Mouse (Mus musculus): ENCODE data around the gene Slc7a10. TPM values are rescaled to one million over a fixed set of nuclear protein-coding genes. Genes with fewer than 3 reads are reported as not detected.
"Not testable (repeated sequence)": the region's sequence is repeated elsewhere in the genome, so short reads cannot be mapped to it uniquely, and the experiment has no call there.

Slc7a10 gene
- total RNA-seq, 2 experiments from 2014 or later, result not detected

DNA sequence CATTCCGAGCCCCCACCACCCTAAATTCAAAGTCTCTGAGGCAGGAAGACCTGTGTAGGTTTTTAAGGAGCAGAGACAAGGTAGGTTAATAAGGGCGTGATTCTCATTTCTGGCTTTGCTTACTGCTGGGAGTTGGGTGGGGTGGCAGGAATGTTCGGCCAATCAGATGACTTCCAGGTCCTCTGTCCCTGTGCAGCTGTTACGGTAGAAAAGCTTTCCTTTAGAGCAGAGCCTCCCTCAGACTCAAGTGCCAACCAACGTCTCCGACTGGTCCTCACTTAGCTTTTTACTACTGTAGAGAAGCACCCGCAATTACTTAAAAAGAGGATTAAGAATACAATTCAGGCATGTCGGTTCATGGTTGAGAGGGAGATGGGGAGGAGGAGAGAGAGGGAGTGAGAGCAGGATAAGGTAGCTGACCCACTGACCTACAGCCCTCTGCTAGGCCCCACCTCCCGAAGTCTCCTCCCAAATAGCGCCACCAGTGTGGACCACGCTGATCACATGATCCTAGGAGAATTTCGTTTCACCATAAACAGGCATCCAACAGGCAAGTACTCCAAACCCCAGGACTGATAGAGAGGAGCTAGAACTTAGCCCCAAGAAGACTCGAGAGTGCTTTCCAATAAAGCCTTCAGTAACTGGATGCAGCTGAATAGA is 46.7 kb downstream of the Slc7a10 start:
- no peak for ATAC-seq (replicated peaks; ENCODE audit: low FRiP score, low TSS enrichment, poor library complexity, severe bottlenecking)

DNA sequence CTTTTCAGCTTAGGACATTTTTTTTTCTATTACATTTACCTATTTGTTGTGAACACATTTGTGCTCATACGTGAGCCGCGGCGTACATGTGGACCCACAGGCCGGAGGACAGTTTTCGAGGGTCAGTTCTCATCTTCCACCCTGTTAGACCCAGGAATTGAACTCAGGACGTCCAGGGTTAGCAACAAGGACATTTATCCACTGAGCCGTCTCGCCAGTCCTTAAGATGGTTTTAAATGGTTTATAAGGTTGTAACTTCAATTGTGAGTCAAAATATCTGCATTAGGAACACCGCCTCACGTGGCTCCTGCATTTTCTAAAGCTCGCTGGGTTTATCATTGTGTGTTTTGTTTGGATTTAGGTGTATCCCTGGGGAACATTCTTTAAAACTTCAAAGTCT is 47.7 kb downstream of the Slc7a10 start:
- ATAC-seq (replicated peaks; ENCODE audit: low FRiP score, low TSS enrichment, poor library complexity, severe bottlenecking), result no peak

DNA sequence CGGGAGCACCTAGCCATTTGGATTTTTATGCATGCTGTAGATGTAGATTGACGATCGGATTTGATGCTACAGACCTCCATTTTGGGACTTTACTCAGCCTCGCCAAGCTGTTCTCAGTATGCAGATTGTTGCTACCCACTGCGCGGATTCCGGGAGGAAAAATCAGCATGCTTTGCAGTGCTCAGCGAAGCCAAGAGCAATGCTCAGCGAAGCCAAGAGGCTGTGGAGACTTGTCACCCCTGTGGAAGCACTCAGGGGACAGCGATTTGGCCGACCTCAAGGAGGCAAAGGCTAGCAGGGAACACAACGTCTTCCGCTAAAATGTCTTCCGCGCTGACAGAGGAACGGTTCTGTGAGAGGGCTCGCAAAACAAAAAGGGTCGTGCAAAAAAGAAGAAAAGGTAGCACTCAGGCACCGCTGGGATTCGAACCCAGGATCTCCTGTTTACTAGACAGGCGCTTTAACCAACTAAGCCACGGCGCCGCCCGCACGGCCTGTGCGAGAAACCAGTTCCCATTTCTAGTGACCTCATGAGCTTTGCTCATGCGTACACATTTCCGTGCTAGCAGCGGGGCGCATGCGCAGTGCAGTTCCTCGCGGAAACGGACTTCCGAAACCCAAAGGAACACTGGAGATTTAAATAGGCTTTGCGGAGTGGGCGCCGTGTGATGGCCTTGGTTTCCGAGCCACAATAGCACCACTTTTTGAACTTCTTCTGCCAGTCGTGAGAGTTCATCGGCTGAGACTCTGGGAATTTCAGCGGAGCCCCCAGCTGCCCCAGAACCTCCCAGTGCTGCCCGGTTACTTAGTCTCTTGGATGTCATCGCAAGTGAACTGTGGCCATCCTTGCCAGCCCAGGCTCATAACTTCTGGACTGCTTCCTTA is 48.4 kb downstream of the Slc7a10 start:
- peak; percentile 81 for ATAC-seq (replicated peaks; ENCODE audit: low FRiP score, low TSS enrichment, poor library complexity, severe bottlenecking)

DNA sequence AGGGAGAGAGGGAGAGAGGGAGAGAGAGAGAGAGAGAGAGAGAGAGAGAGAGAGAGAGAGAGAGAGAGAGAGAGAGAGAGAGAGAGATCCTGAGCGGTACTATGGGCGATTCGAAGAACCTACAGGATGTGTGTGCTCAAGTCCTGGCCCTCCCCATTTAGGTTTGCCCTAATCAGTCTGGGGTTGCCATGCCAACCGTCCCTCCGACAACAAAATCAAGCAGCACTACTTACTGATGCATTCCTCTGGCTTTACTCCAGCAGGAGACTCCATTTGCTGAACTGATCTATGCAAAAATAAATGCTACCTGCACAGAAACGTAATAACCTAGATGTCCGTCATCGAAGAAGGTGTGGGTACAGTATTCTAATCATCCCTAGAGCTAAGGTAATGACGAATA is 49.1 kb downstream of the Slc7a10 start:
- ATAC-seq (replicated peaks; ENCODE audit: low FRiP score, low TSS enrichment, poor library complexity, severe bottlenecking), result peak; percentile 65

DNA sequence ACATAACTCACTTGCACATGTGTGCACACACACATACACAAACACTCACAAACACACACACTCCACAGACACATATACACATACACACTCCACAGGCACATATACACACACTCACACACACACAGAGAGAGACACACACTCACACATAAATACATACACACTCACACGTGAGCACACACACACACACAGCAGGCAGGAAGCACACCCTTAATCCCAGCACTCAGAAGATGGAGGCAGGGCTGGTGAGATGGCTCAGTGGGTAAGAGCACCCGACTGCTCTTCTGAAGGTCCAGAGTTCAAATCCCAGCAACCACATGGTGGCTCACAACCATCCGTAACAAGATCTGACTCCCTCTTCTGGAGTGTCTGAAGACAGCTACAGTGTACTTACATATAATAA is 51.8 kb downstream of the Slc7a10 start:
- not testable (repeated sequence) for ATAC-seq (replicated peaks; ENCODE audit: low FRiP score, low TSS enrichment, poor library complexity, severe bottlenecking)

Other genes starting within 250 kb of the Slc7a10 start
- 20.7 and 21.9 TPM in 2 replicates for gene Cebpg, start 129.8 kb upstream of the Slc7a10 start, total RNA-seq (2014; fragmentation: Nextera tagmentation)
- 30.2 and 54.0 TPM in 2 replicates for gene Cebpg, start 129.8 kb upstream of the Slc7a10 start, total RNA-seq (2017)
- gene Cebpa, start 67.1 kb upstream of the Slc7a10 start, total RNA-seq (2014; fragmentation: Nextera tagmentation), result 0.37 and 1.6 TPM in 2 replicates
- 1.9 TPM in 1 of 2 replicates, not detected in the other for gene Cebpa, start 67.1 kb upstream of the Slc7a10 start, total RNA-seq (2017)
- not detected in 2 replicates for gene Lrp3, start 29.1 kb downstream of the Slc7a10 start, total RNA-seq (2014; fragmentation: Nextera tagmentation)
- gene Lrp3, start 29.1 kb downstream of the Slc7a10 start, total RNA-seq (2017), result not detected in 2 replicates
- gene Gpatch1, start 132.1 kb downstream of the Slc7a10 start, total RNA-seq (2014; fragmentation: Nextera tagmentation), result 13.8 and 26.2 TPM in 2 replicates
- 23.3 and 39.3 TPM in 2 replicates for gene Gpatch1, start 132.1 kb downstream of the Slc7a10 start, total RNA-seq (2017)
- gene Rhpn2, start 147.8 kb downstream of the Slc7a10 start, total RNA-seq (2014; fragmentation: Nextera tagmentation), result not detected in 2 replicates
- not detected in 2 replicates for gene Rhpn2, start 147.8 kb downstream of the Slc7a10 start, total RNA-seq (2017)
- 21.8 and 28.4 TPM in 2 replicates for gene Faap24, start 210.5 kb downstream of the Slc7a10 start, total RNA-seq (2014; fragmentation: Nextera tagmentation)
- 20.4 and 23.4 TPM in 2 replicates for gene Faap24, start 210.5 kb downstream of the Slc7a10 start, total RNA-seq (2017)
- 18.0 and 25.1 TPM in 2 replicates for gene Cep89, start 210.7 kb downstream of the Slc7a10 start, total RNA-seq (2014; fragmentation: Nextera tagmentation)
- 17.9 and 26.0 TPM in 2 replicates for gene Cep89, start 210.7 kb downstream of the Slc7a10 start, total RNA-seq (2017)